Mouse (Mus musculus): ENCODE results near the gene Coro1a.

GRCm38 (mm10) chr7:126695210-126695611 is 12.4 kb downstream of the Coro1a start, which contains the start of gene Bola2:
- TF ChIP-seq CTCF (IDR thresholded peaks at IDR 0.05; ENCODE audit: extremely low read depth, insufficient read length, insufficient replicate concordance, low read depth, low read length) (no peak), POLR2A (IDR thresholded peaks at IDR 0.05; ENCODE audit: low read depth, low read length) (peak; percentile 21; the same call in 1 of the 2 replicates)

All from small intestine, adult 2 months (tissue).